Mouse (Mus musculus) forebrain, embryonic 15.5 days (tissue): ENCODE data around the gene Fam71e1. TPM values are rescaled to one million over a fixed set of nuclear protein-coding genes. Genes with fewer than 3 reads are reported as not detected.

Source experiments
- ATAC-seq: fragments of 200-750 bp; cut with Nextera tagmentation; replicated peaks from 2 replicates; pipeline ENCODE4 v1.8.0; 2017; ENCODE audit warnings: mild to moderate bottlenecking, moderate TSS enrichment, moderate library complexity
- H3K27ac ChIP-seq: fragments of 300-500 bp; sonication (generic); replicated peaks from 2 replicates; pipeline ENCODE4 v1.5.1; 2015; ENCODE audit warnings: mild to moderate bottlenecking, inconsistent platforms
- H3K27me3 ChIP-seq: fragments of 300-500 bp; sonication (generic); 2 replicates; pipeline ENCODE4 v1.6.1; 2015; ENCODE audit warnings: inconsistent platforms
- H3K36me3 ChIP-seq: fragments of 300-500 bp; sonication (generic); 2 replicates; pipeline ENCODE4 v1.6.1; 2015; ENCODE audit warnings: mild to moderate bottlenecking, inconsistent platforms
- H3K4me1 ChIP-seq: fragments of 300-500 bp; sonication (generic); 2 replicates; pipeline ENCODE4 v1.6.1; 2015; ENCODE audit warnings: inconsistent platforms
- H3K4me2 ChIP-seq: fragments of 300-500 bp; sonication (generic); replicated peaks from 2 replicates; pipeline ENCODE4 v1.6.1; 2015; ENCODE audit warnings: mild to moderate bottlenecking, inconsistent platforms
- H3K4me3 ChIP-seq: fragments of 300-500 bp; sonication (generic); 2 replicates; pipeline ENCODE4 v1.5.1; 2015; ENCODE audit warnings: mild to moderate bottlenecking, inconsistent platforms
- H3K9ac ChIP-seq: fragments of 300-500 bp; sonication (generic); replicated peaks from 2 replicates; pipeline ENCODE4 v1.6.1; 2015; ENCODE audit warnings: mild to moderate bottlenecking, inconsistent platforms
- H3K9me3 ChIP-seq: fragments of 300-500 bp; sonication (generic); 2 replicates; pipeline ENCODE4 v1.6.1; 2016; ENCODE audit warnings: inconsistent platforms
- WGBS: fragments of 180-500 bp; shearing (Covaris S2); methylation state at CpG from one replicate; pipeline ENCODE4 v1.1.7; 2015; ENCODE audit warnings: mixed read lengths; 5-methylcytosine and 5-hydroxymethylcytosine counted together
- polyA plus RNA-seq: library from polyadenylated mRNA; unstranded; fragments of >200 nt; fragmentation: Nextera tagmentation; extraction: Ambion mirVana; gene quantifications from 2 replicates; pipeline ENCODE4 v1.2.1, GENCODE M21; 2015

Gene Fam71e1
- polyA plus RNA-seq, 1 experiment from 2014 or later: 30.2 TPM

DNA sequence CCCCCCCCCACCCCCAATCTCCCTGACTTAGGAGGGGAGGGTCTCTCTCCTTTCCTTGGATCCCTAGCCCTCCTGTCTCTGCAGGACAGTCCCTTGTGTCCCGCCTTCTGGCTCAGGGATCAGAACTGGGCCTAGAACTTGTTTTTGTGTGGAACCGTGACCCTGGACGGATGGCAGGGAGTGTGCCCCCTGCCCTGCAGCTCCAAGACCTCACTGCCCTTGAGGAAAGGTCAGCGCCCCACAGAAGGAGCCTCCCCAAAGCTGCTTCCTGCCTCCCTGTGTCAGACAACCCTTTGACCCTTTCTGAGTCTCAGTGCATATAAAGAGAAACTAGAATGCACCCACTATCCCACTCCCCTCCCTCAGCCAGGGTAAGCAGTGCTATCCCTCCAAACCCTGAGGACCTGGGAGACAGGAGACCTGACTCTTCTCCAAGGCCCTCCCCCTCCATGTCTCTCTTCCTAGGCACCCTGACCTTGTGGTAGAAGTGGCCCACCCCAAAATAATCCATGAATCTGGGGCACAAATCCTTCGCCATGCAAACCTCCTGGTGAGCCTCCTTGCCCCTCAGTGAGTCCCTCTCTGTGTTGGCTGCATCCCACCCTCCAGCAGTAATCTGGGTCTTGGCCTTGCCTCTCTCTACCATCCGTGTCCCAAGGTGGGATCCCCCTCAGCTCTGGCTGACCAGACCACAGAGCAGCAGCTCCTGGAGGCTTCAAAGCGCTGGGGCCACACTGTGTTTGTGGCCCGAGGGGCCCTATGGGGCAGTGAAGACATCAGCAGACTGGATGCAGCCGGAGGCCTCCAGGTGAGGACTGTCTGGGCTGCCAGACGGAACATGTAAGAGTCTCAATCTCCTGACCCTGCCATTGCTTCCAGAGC is 30.1 kb upstream of the Fam71e1 start:
- no peaks in the 10 kb centered on the region for H3K9me3 ChIP-seq
- H3K4me1 ChIP-seq: peaks cover 58% of the 10 kb centered on the region
- H3K27ac ChIP-seq: peak overlapping the region; percentile 92; the same call in 1 of the 2 replicates
- 78% methylated on average over 10 of the region's 10 CpGs for WGBS
- no peak overlapping the region for H3K9ac ChIP-seq
- no peak overlapping the region for H3K4me3 ChIP-seq
- no peak overlapping the region for H3K4me2 ChIP-seq
- ATAC-seq: no peak
- no peaks in the 10 kb centered on the region for H3K27me3 ChIP-seq
- H3K36me3 ChIP-seq: peaks cover 27% of the 10 kb centered on the region

GRCm38 (mm10) chr7:44466888-44467311 is 29.5 kb upstream of the Fam71e1 start:
- peak overlapping the region; percentile 92 for H3K27ac ChIP-seq
- H3K4me2 ChIP-seq: no peak overlapping the region
- WGBS: 82% methylated on average over 16 of the region's 16 CpGs
- H3K9ac ChIP-seq: no peak overlapping the region
- H3K9me3 ChIP-seq: no peaks in the 10 kb centered on the region
- peaks cover 20% of the 10 kb centered on the region for H3K36me3 ChIP-seq
- peaks cover 58% of the 10 kb centered on the region for H3K4me1 ChIP-seq
- no peaks in the 10 kb centered on the region for H3K27me3 ChIP-seq
- peak; percentile 0; the same call in 1 of the 2 replicates for ATAC-seq
- H3K4me3 ChIP-seq: 0 out of 2 replicates have a peak overlapping the region, but pooled peaks have one; percentile 57

DNA sequence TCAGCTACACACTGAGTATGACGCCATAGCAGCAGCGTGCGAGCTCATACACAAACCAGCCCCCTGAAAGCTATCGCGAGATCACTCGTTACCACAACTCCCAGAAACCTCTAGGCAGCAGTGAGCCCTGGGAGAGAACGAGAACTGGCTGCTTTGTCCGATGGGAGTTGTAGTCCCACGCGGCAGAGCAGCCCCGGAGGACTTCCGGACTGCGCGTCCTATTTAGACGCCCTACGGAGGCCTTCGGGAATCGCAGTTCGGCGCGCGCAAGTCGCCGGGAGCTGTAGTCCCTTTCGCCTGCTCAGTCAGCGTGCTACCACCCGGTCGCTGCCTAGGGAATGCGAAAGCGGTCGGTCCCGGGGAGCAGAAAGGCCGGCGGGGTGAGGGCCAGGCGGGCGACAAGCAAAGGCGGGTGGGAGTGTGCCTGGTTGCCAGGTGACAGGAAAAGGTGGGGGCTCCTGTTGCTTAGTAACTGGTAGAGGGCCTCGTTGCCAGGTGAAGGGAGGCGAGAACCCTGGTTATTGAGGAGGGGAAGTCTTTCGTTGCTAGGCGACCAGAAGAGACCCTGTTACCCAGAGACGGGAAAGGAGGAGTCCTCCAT is 28.5 kb upstream of the Fam71e1 start, which contains the start of gene Josd2:
Gene Josd2, plus strand, starts transcription at position 170 of the 601 bp plus-strand sequence.
- Histone ChIP-seq H3K4me1 (peaks cover 60% of the 10 kb centered on the region), H3K27me3 (no peaks in the 10 kb centered on the region), H3K4me3 (peak within 1 kb of the TSS; percentile 57), H3K9ac (peak within 1 kb of the TSS; percentile 61), H3K9me3 (no peaks in the 10 kb centered on the region), H3K4me2 (peak within 1 kb of the TSS; percentile 54), H3K27ac (peak within 1 kb of the TSS; percentile 92), H3K36me3 (peaks cover 10% of the 10 kb centered on the region)
- WGBS: under 1% methylated on average over 42 of the region's 42 CpGs
- peak; percentile 96 for ATAC-seq

DNA sequence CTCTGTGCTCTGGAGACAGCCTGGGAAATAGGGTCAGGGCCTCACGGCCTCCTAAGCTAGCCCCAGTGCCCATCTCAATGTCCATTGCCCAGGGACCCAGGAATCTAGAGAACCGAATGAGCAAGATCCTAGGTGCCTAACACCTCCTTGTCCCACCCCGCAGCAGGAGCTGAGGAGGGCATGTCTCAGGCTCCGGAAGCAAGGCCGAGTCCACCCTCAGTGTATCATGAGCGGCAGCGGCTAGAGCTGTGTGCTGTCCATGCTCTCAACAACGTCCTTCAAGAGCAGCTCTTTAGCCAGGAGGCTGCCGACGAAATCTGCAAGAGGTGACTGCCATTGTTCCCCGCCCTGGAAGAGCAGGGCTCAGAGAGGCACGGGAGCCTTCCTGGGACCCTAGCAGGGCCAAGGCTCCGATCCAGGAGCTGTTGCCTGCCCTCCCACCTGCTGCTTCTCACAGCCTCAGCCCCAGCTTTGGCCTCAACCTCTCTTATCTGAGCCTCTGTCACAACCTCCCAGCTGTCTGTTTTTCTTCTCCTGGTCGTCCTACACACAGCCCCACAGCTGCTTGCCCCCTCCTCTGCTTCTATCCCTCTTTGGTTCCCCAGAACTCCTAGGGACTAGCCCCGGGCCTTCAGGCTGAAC is 27.6 kb upstream of the Fam71e1 start:
- Histone ChIP-seq H3K4me3 (peak overlapping the region; percentile 57), H3K4me2 (peak overlapping the region; percentile 54), H3K9me3 (no peaks in the 10 kb centered on the region), H3K27ac (peak overlapping the region; percentile 92), H3K4me1 (peaks cover 55% of the 10 kb centered on the region), H3K9ac (peak overlapping the region; percentile 61), H3K36me3 (peaks cover 2% of the 10 kb centered on the region), H3K27me3 (no peaks in the 10 kb centered on the region)
- WGBS: 50% methylated on average over 15 of the region's 15 CpGs
- no peak for ATAC-seq

DNA sequence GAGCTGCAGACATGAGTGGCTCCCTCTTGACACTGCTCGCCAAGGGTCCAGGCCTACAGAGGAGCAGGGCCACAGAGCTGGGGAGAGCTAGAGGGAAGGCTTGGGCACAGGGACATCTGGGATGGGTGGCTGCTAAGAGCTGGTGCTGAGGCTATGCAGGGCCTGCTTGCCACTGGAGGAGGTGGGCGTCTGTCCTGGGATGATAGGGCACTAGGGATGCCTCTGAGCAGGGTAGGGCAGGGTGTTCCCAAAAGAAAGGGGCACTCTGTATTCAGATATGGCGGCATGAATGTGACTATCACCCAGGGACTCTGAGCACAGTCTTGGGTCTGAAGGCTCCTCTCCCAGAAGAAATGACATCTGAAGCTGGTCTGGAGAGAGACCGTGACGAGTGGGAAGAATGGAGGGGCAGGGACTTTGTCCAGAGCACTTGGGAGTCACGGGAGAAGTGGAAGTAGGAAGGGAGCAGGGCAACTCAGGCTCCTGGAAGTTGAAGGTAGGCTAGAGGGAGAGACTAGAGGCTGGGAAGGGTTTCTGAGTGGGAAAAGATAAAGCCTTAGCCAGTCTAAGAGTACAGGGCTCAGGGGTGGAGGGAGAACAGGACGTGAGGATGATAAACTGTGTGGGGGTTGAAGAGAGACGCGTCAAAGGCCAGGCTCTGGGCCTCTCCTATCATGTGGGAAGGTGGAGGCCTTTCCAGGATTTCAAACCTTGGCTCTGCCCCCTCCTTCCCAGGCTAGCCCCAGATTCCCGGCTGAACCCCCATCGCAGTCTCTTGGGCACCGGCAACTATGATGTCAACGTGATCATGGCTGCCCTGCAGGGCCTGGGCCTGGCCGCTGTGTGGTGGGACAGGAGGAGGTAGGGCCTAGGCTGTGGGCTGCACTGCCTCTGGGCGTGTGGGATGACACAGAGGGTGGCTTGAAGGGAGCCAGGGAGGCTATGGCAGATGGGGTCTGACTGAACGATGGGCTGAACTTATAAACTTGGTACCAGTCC is 26.4 kb upstream of the Fam71e1 start:
- H3K9ac ChIP-seq: no peak overlapping the region
- H3K9me3 ChIP-seq: no peaks in the 10 kb centered on the region
- H3K27ac ChIP-seq: peak overlapping the region; percentile 92
- peaks cover 54% of the 10 kb centered on the region for H3K4me1 ChIP-seq
- peak overlapping the region; percentile 54; the same call in 1 of the 2 replicates for H3K4me2 ChIP-seq
- 91% methylated on average over 16 of the region's 16 CpGs for WGBS
- H3K27me3 ChIP-seq: no peaks in the 10 kb centered on the region
- no peaks in the 10 kb centered on the region for H3K36me3 ChIP-seq
- no peak overlapping the region for H3K4me3 ChIP-seq
- ATAC-seq: no peak

GRCm38 (mm10) chr7:44470696-44471612 is 25.4 kb upstream of the Fam71e1 start:
- no peak overlapping the region for H3K9ac ChIP-seq
- no peak overlapping the region for H3K4me2 ChIP-seq
- H3K36me3 ChIP-seq: no peaks in the 10 kb centered on the region
- no peaks in the 10 kb centered on the region for H3K27me3 ChIP-seq
- peaks cover 52% of the 10 kb centered on the region for H3K4me1 ChIP-seq
- H3K27ac ChIP-seq: no peak overlapping the region
- no peaks in the 10 kb centered on the region for H3K9me3 ChIP-seq
- 88% methylated on average over 16 of the region's 16 CpGs for WGBS
- no peak for ATAC-seq
- H3K4me3 ChIP-seq: no peak overlapping the region

- Histone ChIP-seq H3K4me1 (peaks cover 49% of the 10 kb centered on the region), H3K4me2 (no peak overlapping the region), H3K9ac (no peak overlapping the region), H3K36me3 (no peaks in the 10 kb centered on the region), H3K4me3 (no peak overlapping the region), H3K9me3 (no peaks in the 10 kb centered on the region), H3K27me3 (0 out of 2 replicates have a peak, but pooled peaks cover 1% of the 10 kb centered on the region), H3K27ac (0 out of 2 replicates have a peak overlapping the region, but pooled peaks have one; percentile 15)
- WGBS: 41% methylated on average over 6 of the region's 6 CpGs
- ATAC-seq: no peak
Measured at GRCm38 (mm10) chr7:44471880-44472557, 24.4 kb upstream of the Fam71e1 start.

DNA sequence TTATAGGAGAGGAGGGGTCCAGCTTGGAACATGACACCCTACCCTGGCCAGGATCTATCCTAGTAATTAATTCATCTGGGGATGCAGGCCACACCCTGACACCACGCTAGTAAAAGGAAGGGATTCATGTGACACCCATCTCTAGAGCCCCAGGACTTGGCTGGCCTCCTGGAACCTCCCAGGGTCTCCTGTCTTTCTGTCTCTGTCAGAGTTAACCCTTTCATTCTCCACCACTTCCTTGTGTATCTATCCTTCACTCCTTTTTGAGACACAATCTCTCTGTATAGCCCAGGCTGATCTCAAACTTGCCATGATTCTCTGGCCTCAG is 23.9 kb upstream of the Fam71e1 start:
- no peak overlapping the region for H3K4me3 ChIP-seq
- WGBS: 20% methylated on average over 1 of the region's 1 CpGs
- peaks cover 5% of the 10 kb centered on the region; the same call in 1 of the 2 replicates for H3K27me3 ChIP-seq
- H3K9ac ChIP-seq: no peak overlapping the region
- peaks cover 44% of the 10 kb centered on the region for H3K4me1 ChIP-seq
- H3K36me3 ChIP-seq: no peaks in the 10 kb centered on the region
- no peak for ATAC-seq
- H3K4me2 ChIP-seq: no peak overlapping the region
- 0 out of 2 replicates have a peak overlapping the region, but pooled peaks have one; percentile 15 for H3K27ac ChIP-seq
- no peaks in the 10 kb centered on the region for H3K9me3 ChIP-seq

- Histone ChIP-seq H3K9me3 (no peaks in the 10 kb centered on the region), H3K4me3 (no peak overlapping the region), H3K36me3 (no peaks in the 10 kb centered on the region), H3K4me1 (peaks cover 43% of the 10 kb centered on the region), H3K4me2 (no peak overlapping the region), H3K27ac (no peak overlapping the region), H3K9ac (no peak overlapping the region), H3K27me3 (peaks cover 10% of the 10 kb centered on the region; the same call in 1 of the 2 replicates)
- no peak for ATAC-seq
- WGBS: 68% methylated on average over 9 of the region's 9 CpGs
Measured at GRCm38 (mm10) chr7:44472961-44473646, 23.3 kb upstream of the Fam71e1 start.
